Mouse (Mus musculus) monocyte, adult 5-6 weeks (primary cell): ENCODE results near the gene Med24. TPM values are rescaled to one million over a fixed set of nuclear protein-coding genes. Genes with fewer than 3 reads are reported as not detected.

Experiments
- ATAC-seq: fragments of 153-309, 156-312 bp; replicated peaks from 2 replicates; pipeline ENCODE4 v1.8.0; 2017; ENCODE audit warnings: mild to moderate bottlenecking; ENCODE audit not compliant: low TSS enrichment, insufficient number of reproducible peaks, severe bottlenecking, poor library complexity, low FRiP score
- total RNA-seq: library from RNA; stranded (forward); fragments of 200-1000, 200-491, 200-594 nt; gene quantifications from 3 replicates; pipeline ENCODE4 v1.2.3, GENCODE M21; 2017

The Med24 gene
- total RNA-seq, 1 experiment from 2014 or later, result 10.9 TPM

DNA sequence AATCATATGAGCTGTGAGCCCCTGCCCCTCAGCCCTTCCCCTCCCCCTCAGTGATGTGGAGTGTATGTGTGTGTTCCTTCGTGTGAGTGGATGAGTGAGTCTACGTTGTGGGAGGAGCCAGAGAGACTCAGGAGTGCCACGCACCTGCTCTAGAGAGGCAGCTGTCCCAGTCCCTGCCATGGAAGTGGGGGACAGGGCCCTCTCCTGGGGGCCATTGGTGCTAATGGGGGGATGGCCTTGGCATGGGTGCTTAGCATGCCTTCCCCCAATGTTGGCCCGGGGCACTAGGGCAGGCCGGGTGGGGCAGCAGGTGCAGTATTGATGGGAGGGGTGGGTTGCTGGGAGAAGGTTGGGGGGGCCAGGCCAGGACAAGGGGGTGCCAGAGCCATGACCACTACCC, 37.6 kb upstream of the Med24 start:
- ATAC-seq, result no peak

DNA sequence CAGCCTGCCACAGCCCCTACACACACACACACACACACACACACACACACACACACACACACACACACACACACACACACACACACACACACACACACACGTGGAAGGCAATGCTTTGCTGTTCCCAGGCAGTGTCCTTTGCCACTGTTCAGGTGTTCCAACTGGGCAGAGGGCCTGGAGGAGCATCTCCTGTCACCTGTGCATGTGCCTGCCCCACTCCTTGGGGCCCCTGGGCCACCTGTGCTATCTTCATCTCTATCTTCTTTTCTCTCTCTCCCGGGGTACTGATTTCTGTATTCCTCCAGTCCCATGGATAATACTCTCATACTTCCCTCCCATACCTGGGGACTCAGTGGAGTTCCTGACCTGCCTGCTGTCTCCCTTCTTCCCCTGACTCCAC, 37.1 kb upstream of the Med24 start:
- no peak for ATAC-seq

DNA sequence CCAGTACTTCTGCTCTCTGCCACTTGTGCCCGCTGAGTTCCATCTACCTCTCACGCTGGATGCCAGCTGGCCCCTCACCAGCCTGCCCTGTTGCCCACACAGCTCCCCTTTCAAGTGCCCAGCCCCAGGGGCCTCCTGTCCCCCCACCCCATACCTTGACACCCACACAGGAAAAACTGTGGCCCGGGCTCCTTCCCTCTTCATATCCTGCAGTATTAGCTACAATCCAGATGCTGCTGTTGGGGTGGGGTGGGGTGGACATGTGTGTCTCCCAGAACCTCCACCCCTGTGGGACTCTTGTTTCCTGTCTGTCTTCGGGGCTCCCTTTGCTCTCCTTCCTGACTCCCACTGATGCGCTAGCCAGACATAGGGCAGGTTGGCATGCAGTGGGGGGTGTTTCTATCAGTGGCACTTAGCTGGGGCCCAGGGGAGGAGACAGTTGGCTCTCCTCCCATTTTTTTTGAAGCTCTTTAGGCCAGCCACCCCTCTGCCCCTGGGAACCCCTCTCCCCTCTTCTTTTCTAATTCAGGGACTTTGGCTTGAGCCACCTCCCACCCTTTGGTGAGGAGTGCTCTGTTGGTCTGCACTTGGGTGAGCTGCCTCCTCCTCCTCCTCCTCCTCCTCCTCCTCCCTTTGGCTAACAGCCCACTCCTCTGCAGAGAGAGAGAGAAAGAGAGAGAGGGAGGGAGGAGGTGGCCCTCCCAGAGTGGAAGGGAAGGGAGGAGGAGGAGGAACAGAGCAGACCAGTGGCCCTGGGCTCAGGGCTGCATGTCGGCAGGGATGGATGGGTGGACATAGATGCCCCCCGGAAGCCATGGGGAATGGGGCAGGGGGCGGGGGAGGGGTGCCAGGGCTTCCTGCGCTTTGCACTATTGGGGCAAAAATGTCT, 36.4 kb upstream of the Med24 start:
- no peak for ATAC-seq

DNA sequence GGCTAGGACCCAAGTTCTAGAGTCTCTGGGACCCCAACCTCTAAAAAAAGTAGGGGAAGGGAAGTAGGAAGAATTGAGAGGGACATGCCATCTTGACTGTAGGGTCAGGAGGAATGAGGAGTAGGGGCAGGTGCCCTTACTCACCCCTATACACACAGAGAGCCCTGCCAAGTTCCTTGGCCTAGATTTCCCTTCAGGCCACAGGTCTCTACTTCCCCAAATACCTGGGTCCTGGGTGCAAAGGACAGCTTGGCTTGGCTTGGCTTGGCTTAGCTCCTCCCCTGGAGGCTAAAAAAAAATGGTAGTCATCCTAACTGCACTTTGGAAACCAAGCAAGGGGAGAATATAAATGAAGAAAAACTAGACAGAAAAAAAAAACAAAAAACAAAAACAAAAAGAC, 35.5 kb upstream of the Med24 start:
- no peak for ATAC-seq

DNA sequence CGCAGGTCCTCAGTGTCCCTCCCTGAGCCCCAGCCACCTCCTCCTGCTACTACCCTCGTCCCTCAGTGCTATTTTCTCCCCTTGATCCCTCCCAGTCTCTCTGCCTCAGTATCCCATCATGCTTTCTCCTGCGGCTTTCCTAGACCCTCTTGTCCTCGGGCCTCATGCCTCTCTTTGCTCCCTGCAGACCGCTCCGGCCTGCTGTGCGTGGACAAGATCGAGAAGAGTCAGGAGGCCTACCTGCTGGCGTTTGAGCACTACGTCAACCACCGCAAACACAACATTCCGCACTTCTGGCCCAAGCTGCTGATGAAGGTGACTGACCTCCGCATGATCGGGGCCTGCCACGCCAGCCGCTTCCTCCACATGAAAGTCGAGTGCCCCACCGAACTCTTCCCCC, 34.9 kb upstream of the Med24 start:
- ATAC-seq, result no peak

DNA sequence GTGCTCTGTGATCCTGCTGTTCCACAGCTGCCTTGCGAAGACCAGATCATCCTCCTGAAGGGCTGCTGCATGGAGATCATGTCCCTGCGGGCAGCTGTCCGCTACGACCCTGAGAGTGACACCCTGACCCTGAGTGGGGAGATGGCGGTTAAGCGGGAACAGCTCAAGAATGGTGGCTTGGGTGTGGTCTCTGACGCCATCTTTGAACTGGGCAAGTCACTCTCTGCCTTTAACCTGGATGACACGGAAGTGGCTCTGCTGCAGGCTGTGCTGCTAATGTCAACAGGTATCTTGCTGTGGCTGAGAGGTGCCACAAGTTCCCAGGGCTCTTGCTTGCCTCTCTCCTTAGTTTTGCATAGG, 34.2 kb upstream of the Med24 start:
- ATAC-seq, result no peak

DNA sequence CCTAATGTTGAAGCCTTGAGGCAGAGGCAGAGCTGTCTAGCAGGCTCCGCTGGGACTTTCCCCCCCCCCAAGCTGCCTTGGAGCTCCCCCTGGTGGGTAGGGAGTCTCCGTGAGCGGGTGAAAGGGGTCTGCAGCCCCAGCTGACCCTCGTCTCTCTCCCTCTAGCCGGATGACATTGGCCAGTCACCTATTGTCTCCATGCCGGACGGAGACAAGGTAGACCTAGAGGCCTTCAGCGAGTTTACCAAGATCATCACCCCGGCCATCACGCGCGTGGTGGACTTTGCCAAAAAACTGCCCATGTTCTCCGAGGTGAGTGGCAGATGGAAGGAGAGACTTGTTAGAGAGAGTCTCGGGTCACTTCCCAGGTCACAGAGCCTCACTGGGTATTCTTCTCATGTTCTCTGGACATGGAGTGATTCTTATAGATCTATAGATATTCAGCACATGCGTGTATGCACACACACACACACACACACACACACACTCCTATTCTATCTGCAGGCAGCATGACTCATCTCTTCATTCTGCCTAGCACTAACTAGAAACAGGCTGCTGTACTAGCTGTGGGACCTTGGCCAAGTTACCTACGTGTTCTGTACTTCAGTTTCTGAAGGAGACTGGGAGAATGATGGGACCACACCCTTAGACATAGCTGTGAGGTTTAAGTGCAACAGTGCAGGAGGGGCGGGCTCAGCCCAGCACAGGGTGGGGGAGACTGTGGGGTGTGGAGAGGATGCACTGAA, 33.7 kb upstream of the Med24 start:
- ATAC-seq, result no peak

DNA sequence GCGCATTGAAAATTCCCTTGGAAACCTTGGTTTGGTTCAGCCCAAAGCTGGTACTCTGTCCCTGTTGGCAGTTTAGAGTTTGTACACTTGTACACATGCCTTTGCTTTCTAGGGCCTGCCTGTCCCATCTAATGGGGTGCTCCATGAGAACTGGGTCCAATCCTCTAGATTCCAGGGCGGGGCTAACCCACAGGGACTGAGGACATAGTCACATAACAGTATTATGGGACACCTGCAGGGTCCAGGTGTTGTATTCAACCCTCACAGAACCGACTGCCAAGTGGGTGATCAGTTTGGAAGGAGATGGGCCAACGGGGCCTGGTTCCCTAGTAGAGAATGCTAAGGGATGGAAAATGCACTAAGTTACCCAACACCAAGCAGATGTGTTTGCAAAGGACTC, 32.7 kb upstream of the Med24 start:
- no peak for ATAC-seq

DNA sequence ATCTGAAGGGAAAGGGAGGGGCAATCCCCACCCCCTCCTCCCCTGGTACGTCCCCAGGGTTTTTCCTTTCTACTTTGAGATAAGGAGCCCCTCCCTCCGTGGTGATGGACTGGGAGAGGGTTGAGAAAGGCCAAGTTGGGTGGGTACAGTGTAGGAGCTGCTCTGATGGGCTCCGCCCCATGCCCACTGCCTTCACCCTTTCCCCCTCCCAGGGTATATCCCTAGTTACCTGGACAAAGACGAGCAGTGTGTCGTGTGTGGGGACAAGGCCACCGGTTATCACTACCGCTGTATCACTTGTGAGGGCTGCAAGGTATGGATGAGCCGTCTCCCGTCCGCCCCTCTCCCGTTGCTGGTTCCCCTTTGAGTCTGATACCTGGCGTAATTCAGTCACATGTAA, 27.5 kb upstream of the Med24 start:
- ATAC-seq, result no peak

DNA sequence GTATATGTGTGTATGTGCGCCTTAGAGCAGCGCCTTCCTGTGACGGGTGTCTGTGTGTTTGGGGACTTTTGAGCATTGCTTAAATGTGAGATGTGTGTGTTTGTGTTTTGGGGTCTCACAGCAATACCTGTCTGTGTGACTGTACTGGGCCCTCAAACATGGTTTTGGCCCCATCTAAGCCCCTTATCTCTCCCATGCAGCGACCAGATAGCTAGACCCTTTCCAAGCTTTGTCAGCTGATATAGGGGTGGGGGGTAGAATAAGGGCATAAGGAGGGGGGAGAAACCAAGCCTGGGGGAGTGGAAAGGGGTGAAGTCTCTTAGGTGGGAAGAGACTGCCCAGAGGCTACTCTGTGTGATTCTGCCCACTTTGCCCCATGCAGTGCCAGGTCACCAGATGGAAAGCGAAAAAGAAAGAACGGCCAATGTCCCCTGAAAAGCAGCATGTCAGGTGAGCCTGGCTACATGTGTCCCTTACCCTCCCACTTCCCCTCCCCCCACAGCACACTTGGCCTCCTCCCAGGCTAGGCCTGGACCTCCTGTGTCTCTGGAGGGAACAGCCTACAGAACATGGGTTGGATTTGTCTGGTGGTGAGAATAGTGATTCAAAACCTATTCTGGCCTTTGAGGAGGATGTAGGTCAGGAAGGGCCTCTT, 26.6 kb upstream of the Med24 start:
- ATAC-seq, result no peak

DNA sequence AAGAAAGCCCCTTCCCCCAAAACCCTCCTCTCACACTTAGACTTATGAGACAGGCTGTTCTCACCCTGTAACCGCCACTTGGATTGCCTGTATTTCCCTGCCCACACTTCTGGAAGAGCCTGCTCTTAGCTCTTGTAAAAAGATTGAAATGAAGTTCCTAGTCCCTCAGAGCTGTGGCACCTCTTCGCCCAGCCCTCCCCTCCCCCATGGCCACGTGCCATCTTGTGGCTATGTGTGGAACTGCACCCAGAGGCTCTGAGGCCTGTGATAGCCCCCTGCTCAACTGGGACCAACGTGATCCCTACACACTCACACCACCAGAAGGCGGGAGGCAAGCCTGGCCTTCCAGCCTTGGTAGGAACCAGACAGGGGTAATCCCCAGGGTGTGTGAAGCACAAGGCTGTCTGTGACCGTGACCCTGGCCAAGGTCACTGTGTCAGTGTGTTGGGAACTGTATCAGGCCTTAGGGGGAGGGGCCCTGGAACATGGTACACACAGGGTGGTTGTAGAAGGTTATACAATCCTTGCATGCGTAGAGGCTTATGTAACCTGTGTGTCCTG, 25.5 kb upstream of the Med24 start:
- ATAC-seq, result peak; percentile 78

DNA sequence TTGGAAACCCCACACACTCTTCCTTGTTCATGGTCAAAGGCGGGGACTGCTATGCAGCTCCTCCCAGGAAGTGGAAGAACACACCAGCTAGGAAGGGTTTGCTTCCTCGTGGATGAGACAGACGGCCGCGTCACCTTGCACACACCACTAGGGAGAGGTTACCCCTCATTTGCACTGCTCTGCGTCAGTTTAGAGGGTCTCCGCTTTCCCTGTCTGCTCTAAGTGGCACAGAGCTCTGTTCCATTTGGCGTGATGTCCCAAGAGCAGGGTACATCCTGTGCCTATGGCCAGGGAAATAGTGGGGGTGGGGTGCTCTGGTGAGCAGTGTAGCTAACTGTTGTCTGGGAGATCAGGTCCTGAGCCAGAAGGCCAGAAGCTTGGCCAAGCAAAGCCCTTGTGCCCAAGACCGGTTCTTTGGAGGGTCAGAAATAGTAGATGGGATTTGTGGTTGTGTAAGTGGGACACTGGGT, 25.0 kb upstream of the Med24 start:
- no peak for ATAC-seq

DNA sequence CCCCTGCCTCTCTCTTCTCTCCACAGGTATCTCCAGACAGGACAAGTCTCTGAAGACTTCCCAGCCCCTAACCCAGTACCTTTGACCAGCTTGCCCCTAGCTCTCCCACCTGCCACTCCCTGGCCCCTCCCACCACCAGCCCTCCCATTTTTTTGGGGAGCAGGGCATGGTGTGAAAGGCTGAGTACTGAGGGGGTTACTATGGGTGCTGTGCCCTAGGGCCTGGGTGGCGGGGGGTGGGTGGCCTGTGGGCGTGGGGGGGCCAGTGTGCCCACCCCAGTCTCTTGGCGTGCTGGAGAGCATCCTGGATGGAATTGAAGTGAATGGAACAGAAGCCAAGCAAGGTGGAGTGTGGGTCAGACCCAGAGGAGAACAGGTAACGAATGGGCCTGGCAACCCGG, 24.0 kb upstream of the Med24 start:
- ATAC-seq, result no peak

DNA sequence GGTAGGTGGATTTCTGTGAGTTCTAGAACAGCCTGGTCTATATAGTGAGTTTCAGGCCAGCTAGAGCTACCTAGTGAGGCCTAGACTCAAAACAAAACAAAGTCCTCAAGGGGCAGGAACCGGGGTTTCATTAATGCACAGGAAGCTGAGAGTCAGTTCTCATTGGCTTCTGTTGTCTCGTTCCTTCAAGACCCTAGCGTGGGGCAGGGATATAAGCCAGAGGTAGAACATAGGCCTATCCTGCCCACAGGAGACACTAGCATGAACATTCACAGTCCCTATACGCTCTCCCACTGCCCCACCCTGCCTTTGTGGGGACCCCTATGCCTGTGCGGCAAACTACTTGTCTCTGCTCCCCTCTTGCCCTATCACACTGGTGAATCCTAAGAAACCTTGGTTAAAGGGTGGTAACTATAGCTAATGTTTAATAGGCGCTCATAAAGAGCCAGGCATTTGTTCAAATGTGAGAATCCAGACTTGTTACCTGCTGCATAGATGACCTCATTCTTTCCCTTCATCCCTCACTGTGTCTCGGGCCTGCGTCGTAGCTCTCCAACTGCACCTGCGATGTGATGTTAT, 23.4 kb upstream of the Med24 start:
- ATAC-seq, result no peak

DNA sequence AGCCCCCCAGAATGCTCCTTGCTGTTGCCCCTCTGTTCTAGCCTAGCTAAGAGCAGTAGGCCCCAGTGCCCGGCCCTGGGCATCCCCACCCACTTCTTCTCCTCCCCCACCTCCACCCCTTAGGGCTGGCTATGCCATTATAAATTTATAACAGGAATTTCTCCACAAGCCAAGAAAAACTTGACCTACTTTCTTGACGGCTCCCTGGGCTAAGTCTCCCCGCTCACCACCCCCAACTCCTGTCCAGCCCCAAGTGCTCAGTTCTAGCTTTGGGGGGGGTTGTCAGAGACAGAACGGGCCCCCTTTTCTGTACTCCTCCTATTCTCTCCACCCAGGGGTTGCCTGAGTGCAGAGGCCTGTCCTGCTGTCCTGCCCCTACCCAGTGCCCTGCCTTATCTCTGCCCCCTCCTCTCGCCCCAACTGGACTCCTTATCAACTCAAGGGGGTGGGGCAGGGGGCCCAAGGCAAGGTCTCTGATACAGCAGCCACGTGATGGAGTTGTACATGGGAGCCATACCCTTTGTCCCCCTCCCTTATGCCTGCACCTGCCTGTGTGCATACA, 22.1 kb upstream of the Med24 start:
- ATAC-seq, result no peak

DNA sequence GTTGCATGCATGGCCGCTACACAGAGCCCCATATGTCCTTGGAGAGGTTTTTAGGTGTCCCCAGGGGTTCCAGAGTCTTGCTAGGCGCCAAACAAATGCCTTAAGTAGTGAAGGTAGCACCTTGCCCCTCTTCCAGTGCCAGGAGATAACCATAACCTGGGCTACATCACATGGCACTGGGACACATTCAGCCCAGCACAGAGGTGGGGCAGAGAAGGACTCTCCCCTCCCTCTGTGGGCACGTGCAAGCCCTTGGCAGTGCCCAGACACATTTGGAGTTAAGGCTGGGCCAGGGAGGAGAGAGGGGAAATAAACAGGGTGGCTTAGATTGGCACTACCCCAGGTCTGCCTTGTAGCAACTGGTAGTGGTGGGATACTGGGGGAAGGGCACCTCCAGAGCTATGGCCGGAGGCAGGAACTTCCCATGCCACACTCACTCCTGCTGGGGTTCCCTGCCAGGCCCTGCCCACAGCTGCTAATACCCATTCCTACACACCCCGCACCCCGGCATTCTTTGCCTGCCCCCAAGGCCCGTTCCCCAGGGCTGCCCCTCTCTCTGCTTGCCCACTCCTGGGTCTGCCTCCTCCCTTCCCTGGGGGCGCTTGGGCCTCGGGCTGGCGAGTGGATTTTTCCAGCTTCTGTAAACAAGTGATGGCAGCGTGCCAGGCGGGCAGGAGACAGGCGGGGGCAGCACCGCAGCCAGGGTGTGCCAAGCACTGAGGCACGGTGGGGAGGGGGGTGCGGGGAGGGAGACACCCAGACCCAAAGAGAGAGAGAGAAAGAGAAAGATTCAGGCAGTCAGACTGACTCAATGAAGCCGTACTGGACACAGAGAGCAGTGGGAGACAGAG, 21.3 kb upstream of the Med24 start:
- ATAC-seq, result no peak

DNA sequence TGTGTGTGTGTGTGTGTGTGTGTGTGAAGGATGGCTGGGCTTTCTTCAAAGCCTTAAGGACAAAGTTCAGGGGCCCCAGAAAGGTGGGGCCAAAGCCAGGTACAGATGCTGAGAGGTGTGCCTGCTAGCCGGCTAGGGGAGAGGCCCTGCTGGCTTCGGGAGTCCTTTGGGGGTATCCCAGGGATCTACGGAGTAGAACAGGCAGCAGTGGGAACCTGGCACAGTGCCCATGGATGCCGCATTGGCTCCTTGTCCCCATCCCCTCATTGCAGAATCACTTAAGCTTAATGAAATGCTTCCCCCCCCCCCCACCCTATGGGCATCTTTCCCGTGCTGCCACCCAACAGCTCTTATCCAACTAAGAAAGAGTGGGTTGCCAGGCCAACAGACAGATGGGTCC, 20.5 kb upstream of the Med24 start:
- no peak for ATAC-seq
